Mouse (Mus musculus) midbrain, embryonic 10.5 days (tissue): ENCODE measurements around the gene Tmem256. TPM values are rescaled to one million over a fixed set of nuclear protein-coding genes. Genes with fewer than 3 reads are reported as not detected.

Experiments
- DNase-seq: peaks from one replicate; pipeline ENCODE4 v3.0.0-alpha.2; 2017; ENCODE audit warnings: low spot score
- H3K27ac ChIP-seq: fragments of 300-500 bp; sonication (generic); replicated peaks from 2 replicates; pipeline ENCODE4 v1.5.1; 2016; ENCODE audit warnings: mild to moderate bottlenecking
- H3K27me3 ChIP-seq: fragments of 300-500 bp; sonication (generic); 2 replicates; pipeline ENCODE4 v1.6.1; 2016; ENCODE audit warnings: low read depth, mild to moderate bottlenecking; ENCODE audit not compliant: poor library complexity, severe bottlenecking
- H3K36me3 ChIP-seq: fragments of 300-500 bp; sonication (generic); 2 replicates; pipeline ENCODE4 v1.6.1; 2016; ENCODE audit warnings: mild to moderate bottlenecking, moderate library complexity
- H3K4me1 ChIP-seq: fragments of 300-500 bp; sonication (generic); 2 replicates; pipeline ENCODE4 v1.6.1; 2016
- H3K4me3 ChIP-seq: fragments of 300-500 bp; sonication (generic); 2 replicates; pipeline ENCODE4 v1.5.1; 2016; ENCODE audit warnings: mild to moderate bottlenecking, moderate library complexity
- H3K9me3 ChIP-seq: fragments of 300-500 bp; sonication (generic); replicated peaks from 2 replicates; pipeline ENCODE4 v1.6.1; 2016; ENCODE audit warnings: mild to moderate bottlenecking
- WGBS: fragments of 180-500 bp; shearing (Covaris S2); methylation state at CpG from one replicate; pipeline ENCODE4 v1.1.7; 2016; 5-methylcytosine and 5-hydroxymethylcytosine counted together
- microRNA-seq: library from miRNA; unstranded; fragments of <30 nt; microRNA quantifications from one replicate; pipeline ENCODE4, GENCODE M21; 2017
- polyA plus RNA-seq: library from polyadenylated mRNA; unstranded; fragments of >200 nt; fragmentation: Nextera tagmentation; extraction: Ambion mirVana; gene quantifications from 2 replicates; pipeline ENCODE4 v1.2.1, GENCODE M21; 2016

Tmem256 gene
- polyA plus RNA-seq, 1 experiment from 2014 or later, result 345 TPM

- H3K4me1 ChIP-seq, result peaks cover 53% of the 10 kb centered on the region
- H3K9me3 ChIP-seq, result no peaks in the 10 kb centered on the region
These were observed 43.7 kb downstream of the Tmem256 start for GRCm38 (mm10) chr11:69881787-69882670.

GRCm38 (mm10) chr11:69883066-69883465 is 44.8 kb downstream of the Tmem256 start:
- Histone ChIP-seq H3K27ac (no peak overlapping the region), H3K36me3 (no peaks in the 10 kb centered on the region), H3K27me3 (peaks cover 19% of the 10 kb centered on the region), H3K4me3 (no peak overlapping the region), H3K9me3 (no peaks in the 10 kb centered on the region), H3K4me1 (peaks cover 43% of the 10 kb centered on the region)
- DNase-seq, result no peak
- 63% methylated on average over 4 of the region's 4 CpGs for WGBS

More at GRCm38 (mm10) chr11:69881787-69882670, 43.7 kb downstream of the Tmem256 start:
- WGBS, result 60% methylated on average over 21 of the region's 21 CpGs
- Histone ChIP-seq H3K27me3 (peaks cover 19% of the 10 kb centered on the region), H3K27ac (peak overlapping the region; percentile 85), H3K4me3 (peak overlapping the region; percentile 60), H3K36me3 (no peaks in the 10 kb centered on the region)
- no peak for DNase-seq

- Histone ChIP-seq H3K4me3 (no peak overlapping the region), H3K27ac (no peak overlapping the region), H3K4me1 (peaks cover 37% of the 10 kb centered on the region), H3K27me3 (peaks cover 19% of the 10 kb centered on the region), H3K36me3 (no peaks in the 10 kb centered on the region), H3K9me3 (no peaks in the 10 kb centered on the region)
- 91% methylated on average over 8 of the region's 8 CpGs for WGBS
- DNase-seq, result no peak
These were observed 45.3 kb downstream of the Tmem256 start for GRCm38 (mm10) chr11:69883527-69884151.

GRCm38 (mm10) chr11:69884240-69884639 is 45.9 kb downstream of the Tmem256 start:
- no peak for DNase-seq
- 80% methylated on average over 9 of the region's 9 CpGs for WGBS
- H3K27me3 ChIP-seq, result peaks cover 16% of the 10 kb centered on the region
- H3K36me3 ChIP-seq, result no peaks in the 10 kb centered on the region
- no peak overlapping the region for H3K4me3 ChIP-seq
- H3K9me3 ChIP-seq, result no peaks in the 10 kb centered on the region
- peaks cover 31% of the 10 kb centered on the region for H3K4me1 ChIP-seq
- 0 out of 2 replicates have a peak overlapping the region, but pooled peaks have one; percentile 17 for H3K27ac ChIP-seq

GRCm38 (mm10) chr11:69884663-69885062 is 46.3 kb downstream of the Tmem256 start:
- no peak for DNase-seq
- Histone ChIP-seq H3K36me3 (no peaks in the 10 kb centered on the region), H3K9me3 (no peaks in the 10 kb centered on the region), H3K4me1 (peaks cover 27% of the 10 kb centered on the region), H3K27me3 (peaks cover 12% of the 10 kb centered on the region), H3K4me3 (no peak overlapping the region), H3K27ac (0 out of 2 replicates have a peak overlapping the region, but pooled peaks have one; percentile 17)
- WGBS, result 88% methylated on average over 8 of the region's 8 CpGs

- 76% methylated on average over 8 of the region's 8 CpGs for WGBS
- no peak for DNase-seq
- Histone ChIP-seq H3K9me3 (no peaks in the 10 kb centered on the region), H3K27me3 (peaks cover 5% of the 10 kb centered on the region), H3K4me1 (peaks cover 3% of the 10 kb centered on the region), H3K4me3 (no peak overlapping the region), H3K27ac (no peak overlapping the region), H3K36me3 (no peaks in the 10 kb centered on the region)
These were observed 48.8 kb downstream of the Tmem256 start for GRCm38 (mm10) chr11:69886907-69887635.

Small RNA genes within 50 kb of the gene (microRNA-seq; reads per million reads assigned to microRNA genes)
- gene Mir6924, result not detected

Other genes with a start within 250 kb of the Tmem256 start
- gene Atp1b2, start 232.6 kb upstream of the Tmem256 start, polyA plus RNA-seq, result 6.0 and 8.6 TPM in 2 replicates
- gene Shbg, start 220.6 kb upstream of the Tmem256 start, polyA plus RNA-seq, result not detected in 2 replicates
- 16.1 and 20.6 TPM in 2 replicates for gene Sat2, start 216.5 kb upstream of the Tmem256 start, polyA plus RNA-seq
- gene Fxr2, start 205.5 kb upstream of the Tmem256 start, polyA plus RNA-seq, result 36.2 and 39.1 TPM in 2 replicates
- gene Sox15, start 183.2 kb upstream of the Tmem256 start, polyA plus RNA-seq, result 0.16 TPM in 1 of 2 replicates, not detected in the other
- gene Mpdu1, start 175.9 kb upstream of the Tmem256 start, polyA plus RNA-seq, result 85.1 and 86.2 TPM in 2 replicates
- 7.0 and 7.4 TPM in 2 replicates for gene Cd68, start 172.4 kb upstream of the Tmem256 start, polyA plus RNA-seq
- gene Eif4a1, start 166.1 kb upstream of the Tmem256 start, polyA plus RNA-seq, result 710 and 716 TPM in 2 replicates
- gene Senp3, start 156.4 kb upstream of the Tmem256 start, polyA plus RNA-seq, result 112 and 114 TPM in 2 replicates
- gene Tnfsf13, start 152.7 kb upstream of the Tmem256 start, polyA plus RNA-seq, result 0.11 and 0.30 TPM in 2 replicates
- gene Tnfsf12, start 142.7 kb upstream of the Tmem256 start, polyA plus RNA-seq, result 1.2 and 1.4 TPM in 2 replicates
- 1.0 and 1.3 TPM in 2 replicates for gene Tnfsfm13, start 142.4 kb upstream of the Tmem256 start, polyA plus RNA-seq
- 25.6 and 32.2 TPM in 2 replicates for gene Polr2a, start 79.9 kb upstream of the Tmem256 start, polyA plus RNA-seq
- gene Slc35g3, start 76.5 kb upstream of the Tmem256 start, polyA plus RNA-seq, result 0.09 TPM in 1 of 2 replicates, not detected in the other
- gene Zbtb4, start 72.6 kb upstream of the Tmem256 start, polyA plus RNA-seq, result 0.64 and 0.91 TPM in 2 replicates
- 1.1 TPM in 2 replicates for gene Chrnb1, start 42.6 kb upstream of the Tmem256 start, polyA plus RNA-seq
- 1.0 and 1.4 TPM in 2 replicates for gene Fgf11, start 36.7 kb upstream of the Tmem256 start, polyA plus RNA-seq
- gene Tmem102, start 32.9 kb upstream of the Tmem256 start, polyA plus RNA-seq, result 0.90 and 0.99 TPM in 2 replicates
- not detected in 2 replicates for gene Gm39566, start 23.2 kb upstream of the Tmem256 start, polyA plus RNA-seq
- not detected in 2 replicates for gene Spem2, start 20.0 kb upstream of the Tmem256 start, polyA plus RNA-seq
- gene Spem1, start 16.3 kb upstream of the Tmem256 start, polyA plus RNA-seq, result 0.12 and 0.19 TPM in 2 replicates
- 6.1 and 8.6 TPM in 2 replicates for gene Nlgn2, start 730 bp upstream of the Tmem256 start, polyA plus RNA-seq
- 70.4 and 81.8 TPM in 2 replicates for gene Plscr3, start 7.9 kb downstream of the Tmem256 start, polyA plus RNA-seq
- 0.41 and 0.44 TPM in 2 replicates for gene Tnk1, start 20.2 kb downstream of the Tmem256 start, polyA plus RNA-seq
- gene Tmem95, start 39.5 kb downstream of the Tmem256 start, polyA plus RNA-seq, result not detected in 2 replicates
- 6.4 and 7.0 TPM in 2 replicates for gene Kctd11, start 42.9 kb downstream of the Tmem256 start, polyA plus RNA-seq
- 1.0 and 1.2 TPM in 2 replicates for gene Acap1, start 57.0 kb downstream of the Tmem256 start, polyA plus RNA-seq
- 14.8 and 20.5 TPM in 2 replicates for gene 2810408A11Rik, start 62.5 kb downstream of the Tmem256 start, polyA plus RNA-seq
- 12.8 and 14.3 TPM in 2 replicates for gene Neurl4, start 62.6 kb downstream of the Tmem256 start, polyA plus RNA-seq
- gene Gps2, start 75.4 kb downstream of the Tmem256 start, polyA plus RNA-seq, result 98.4 and 111 TPM in 2 replicates
- 2,258 and 2,701 TPM in 2 replicates for gene Eif5a, start 83.4 kb downstream of the Tmem256 start, polyA plus RNA-seq
- 2.4 and 2.8 TPM in 2 replicates for gene Ybx2, start 97.3 kb downstream of the Tmem256 start, polyA plus RNA-seq
- gene Slc2a4, start 109.7 kb downstream of the Tmem256 start, polyA plus RNA-seq, result 12.6 and 12.8 TPM in 2 replicates
- gene Cldn7, start 126.3 kb downstream of the Tmem256 start, polyA plus RNA-seq, result 7.1 and 7.6 TPM in 2 replicates
- gene Ctdnep1, start 142.6 kb downstream of the Tmem256 start, polyA plus RNA-seq, result 20.5 and 26.3 TPM in 2 replicates
- 151 and 155 TPM in 2 replicates for gene Elp5, start 144.0 kb downstream of the Tmem256 start, polyA plus RNA-seq
- gene Gabarap, start 152.6 kb downstream of the Tmem256 start, polyA plus RNA-seq, result 409 and 454 TPM in 2 replicates
- gene Phf23, start 157.3 kb downstream of the Tmem256 start, polyA plus RNA-seq, result 95.1 and 96.3 TPM in 2 replicates
- 52.1 and 54.1 TPM in 2 replicates for gene Dvl2, start 162.1 kb downstream of the Tmem256 start, polyA plus RNA-seq
- gene Acadvl, start 176.9 kb downstream of the Tmem256 start, polyA plus RNA-seq, result 42.2 and 48.6 TPM in 2 replicates
- gene Dlg4, start 178.4 kb downstream of the Tmem256 start, polyA plus RNA-seq, result 16.6 and 23.8 TPM in 2 replicates
- gene Asgr1, start 215.6 kb downstream of the Tmem256 start, polyA plus RNA-seq, result 0.58 and 0.73 TPM in 2 replicates